Mouse (Mus musculus) thymus, postnatal 0 days (tissue): Measurements from ENCODE around the gene Ggps1. TPM values are rescaled to one million over a fixed set of nuclear protein-coding genes. Genes with fewer than 3 reads are reported as not detected.

ENCODE experiments used
- DNase-seq: peaks from one replicate; pipeline ENCODE4 v3.0.0-alpha.2; 2015; ENCODE audit warnings: low spot score
- polyA plus RNA-seq: library from polyadenylated mRNA; unstranded; fragments of >200 nt; fragmentation: Nextera tagmentation; extraction: Ambion mirVana; gene quantifications from 2 replicates; pipeline ENCODE4 v1.2.1, GENCODE M21; 2015

Gene Ggps1
- 55.0 and 60.3 TPM in 2 replicates for polyA plus RNA-seq

DNA sequence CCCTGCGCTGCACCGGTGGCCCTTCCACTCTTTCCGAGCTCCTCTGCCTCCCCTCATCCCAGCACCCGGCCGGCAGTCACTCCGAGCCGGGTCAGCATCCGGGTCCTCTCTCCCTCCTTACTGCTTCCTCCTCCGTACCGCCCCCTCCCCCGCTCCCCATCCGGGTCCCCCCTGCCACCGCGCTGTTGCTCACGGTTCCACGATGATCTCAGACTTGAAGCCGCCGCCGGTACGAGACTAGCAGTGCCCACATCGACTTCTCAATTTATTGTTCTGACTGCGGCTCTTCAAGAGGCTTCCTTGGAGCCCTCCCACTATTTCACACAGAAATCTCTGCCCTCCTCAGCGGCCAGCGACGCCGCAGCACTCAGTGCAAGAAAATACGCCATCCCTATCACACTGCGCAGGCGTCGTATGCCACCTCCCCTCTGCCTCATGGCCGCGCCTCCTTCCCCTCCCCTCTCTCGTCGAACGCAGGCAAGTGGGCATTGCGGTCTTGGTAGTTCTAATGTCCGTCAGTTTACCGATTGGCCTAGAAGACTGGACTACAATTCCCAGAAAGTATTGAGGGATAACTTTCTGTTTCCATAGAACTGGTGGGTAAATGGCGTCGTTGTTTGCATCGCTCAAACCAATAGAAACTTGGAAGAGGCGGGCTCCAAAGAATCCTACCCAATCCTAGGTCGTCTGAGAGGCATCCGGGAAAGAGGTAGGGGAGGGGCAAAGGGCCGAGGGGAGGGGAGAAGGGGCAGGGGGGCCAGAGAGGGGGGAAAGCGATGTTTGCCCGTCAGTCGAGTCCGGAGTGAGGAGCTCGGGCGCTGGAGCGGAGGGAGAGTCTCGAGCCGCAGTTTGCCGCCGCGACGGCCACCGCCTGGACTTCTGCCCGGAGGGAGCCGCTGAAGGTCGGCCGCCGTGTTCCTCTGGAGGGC lies at the start of gene Ggps1, which contains the start of gene Arid4b:
Ggps1 (minus strand) TSS at position 476 of the 929 bp plus-strand sequence.
Arid4b (plus strand) TSS at position 220 of the 929 bp plus-strand sequence.
- peak; percentile 96 for DNase-seq

- no peak for DNase-seq
Observed at GRCm38 (mm10) chr13:14111146-14111545, 47.9 kb upstream of the Ggps1 start.

- no peak for DNase-seq
Observed at GRCm38 (mm10) chr13:14110154-14110873, 47.0 kb upstream of the Ggps1 start.

DNA sequence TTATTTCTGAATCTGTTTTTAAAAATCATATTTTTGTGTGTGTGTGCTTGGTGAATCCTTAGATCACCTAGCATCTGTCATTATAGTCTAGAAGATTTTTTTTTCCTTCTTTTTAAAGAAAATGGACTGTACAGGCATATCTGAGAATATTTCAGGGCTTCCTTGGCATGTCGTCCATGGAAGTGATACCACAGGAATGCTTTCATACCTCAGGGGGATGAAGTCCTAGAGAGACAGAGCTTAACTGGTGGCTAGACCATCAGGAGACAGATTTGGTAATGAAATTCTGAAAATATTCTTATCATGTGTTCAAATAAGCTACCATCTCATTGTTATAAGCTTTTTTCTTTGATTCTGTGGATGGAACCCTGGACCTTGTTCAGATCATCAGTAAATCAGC lies 39.7 kb upstream of the Ggps1 start:
- no peak for DNase-seq

- no peak for DNase-seq
Observed at GRCm38 (mm10) chr13:14088669-14089068, 25.4 kb upstream of the Ggps1 start.

- DNase-seq, result no peak
Observed at GRCm38 (mm10) chr13:14075326-14075725, 12.0 kb upstream of the Ggps1 start.

DNA sequence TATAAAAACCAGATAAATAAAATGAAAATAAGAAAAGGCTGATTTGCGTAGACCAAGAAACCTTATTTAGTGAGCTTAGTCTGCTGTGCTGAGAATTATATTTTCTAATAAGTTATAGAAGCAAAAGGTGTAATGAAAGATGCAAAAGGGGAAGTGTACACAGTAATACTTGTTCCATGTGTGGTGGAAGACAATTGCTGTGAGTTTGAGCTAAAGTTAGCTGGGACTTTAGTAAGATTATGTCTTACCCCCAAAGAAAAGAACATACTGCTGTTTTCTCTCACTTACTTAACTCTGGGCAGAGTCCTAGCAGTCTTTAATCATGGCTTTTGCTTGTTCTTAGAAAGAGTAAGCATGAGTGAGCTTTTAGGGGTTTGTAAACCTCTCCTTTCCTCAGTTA lies 11.1 kb upstream of the Ggps1 start:
- DNase-seq, result no peak

DNA sequence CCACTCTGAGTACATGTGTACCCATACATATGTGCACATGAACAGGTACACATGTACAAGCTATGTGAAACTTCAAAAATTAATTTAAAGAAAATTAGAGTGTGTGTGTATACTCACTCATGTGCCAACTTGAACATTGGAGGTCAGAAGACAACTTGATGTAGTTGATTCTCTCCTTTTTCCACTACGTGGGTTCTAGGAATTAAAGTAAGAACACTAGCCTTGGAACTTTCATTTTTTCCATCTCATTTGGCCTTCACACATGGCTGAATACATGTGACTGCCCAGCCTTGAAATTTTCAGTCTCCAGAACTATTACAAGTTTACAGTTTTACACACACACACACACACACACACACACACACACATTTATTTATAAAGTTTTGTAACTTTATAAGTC lies 6.0 kb upstream of the Ggps1 start:
- no peak for DNase-seq

GRCm38 (mm10) chr13:14068035-14068434 lies 4.7 kb upstream of the Ggps1 start:
- DNase-seq, result no peak

GRCm38 (mm10) chr13:14065701-14066100 lies 2.4 kb upstream of the Ggps1 start:
- DNase-seq, result no peak

DNA sequence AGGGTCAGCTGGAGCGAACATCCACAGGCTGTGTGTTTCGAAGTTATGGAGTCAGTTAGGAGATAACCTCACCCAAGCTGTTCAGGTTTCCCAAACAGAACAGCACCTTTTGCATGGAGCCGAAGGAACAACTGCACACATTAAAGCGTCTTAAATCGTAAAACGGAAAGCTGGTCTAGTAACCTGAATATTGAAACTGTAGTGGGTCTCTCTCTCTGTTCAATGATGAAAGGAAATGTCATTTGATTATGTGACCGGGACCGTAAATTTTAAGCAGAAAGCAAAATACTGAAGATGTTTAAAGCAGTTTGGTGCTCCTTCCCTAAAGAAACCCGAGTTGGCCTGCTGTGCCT lies 1.7 kb upstream of the Ggps1 start:
- DNase-seq, result no peak

DNA sequence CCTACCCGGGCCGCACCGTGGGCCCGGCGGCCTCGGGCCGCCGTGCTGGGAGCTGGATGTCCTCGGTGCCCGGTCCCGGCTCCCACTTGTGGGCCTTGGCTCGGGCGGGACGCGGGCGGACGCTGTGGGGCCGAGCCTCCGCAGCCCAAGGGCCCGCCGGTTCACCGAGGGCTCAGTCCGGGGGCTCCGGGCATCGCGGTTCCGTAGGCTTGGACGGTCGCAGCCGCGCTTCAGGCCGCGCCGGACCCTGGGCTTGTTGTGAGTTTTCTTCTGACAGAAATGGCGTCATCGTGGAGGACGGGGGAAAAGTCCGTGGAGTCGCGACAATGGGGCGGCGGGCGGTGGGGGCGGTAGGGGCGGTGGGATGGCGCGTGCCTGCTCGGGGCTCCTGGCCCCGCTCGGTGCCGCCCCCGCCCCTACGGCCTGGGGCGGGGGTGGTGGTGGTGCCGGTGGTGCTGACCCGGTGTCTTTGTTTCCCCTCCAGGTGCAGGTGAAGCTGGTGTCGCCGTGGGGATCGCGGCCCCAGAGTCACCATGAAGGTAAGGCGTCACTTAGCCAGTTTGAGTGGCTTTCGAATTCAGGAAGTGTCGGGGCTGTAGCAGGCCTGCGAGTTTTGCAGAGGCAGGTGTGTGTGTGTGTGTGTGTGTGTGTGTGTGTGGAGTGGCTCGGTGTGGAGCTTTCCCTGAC lies 1.2 kb upstream of the Ggps1 start:
- peak; percentile 62 for DNase-seq

- DNase-seq, result no peak
Observed at GRCm38 (mm10) chr13:14063942-14064271, 619 bp upstream of the Ggps1 start.

- DNase-seq, result no peak
Observed at GRCm38 (mm10) chr13:14062209-14063012, 877 bp downstream of the Ggps1 start.

DNA sequence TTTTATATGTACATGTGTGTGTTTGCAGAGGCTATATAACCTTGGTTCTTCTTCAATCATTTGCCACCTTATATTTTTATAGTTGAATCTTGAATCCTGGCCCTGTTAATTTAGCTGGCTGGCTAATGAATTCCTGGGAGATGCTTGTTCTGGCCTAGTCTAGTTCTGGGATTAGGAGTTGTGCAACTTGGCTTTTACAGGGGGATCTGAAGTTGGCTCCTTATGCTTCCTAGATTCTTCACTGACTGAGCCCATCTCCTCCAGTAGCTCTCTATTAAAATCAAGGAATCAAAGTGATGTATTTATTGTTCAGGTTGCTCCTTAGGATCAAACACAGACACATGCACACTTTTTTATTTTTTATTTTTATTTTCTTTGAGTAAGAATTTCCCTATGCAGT lies 3.7 kb downstream of the Ggps1 start:
- no peak for DNase-seq

DNA sequence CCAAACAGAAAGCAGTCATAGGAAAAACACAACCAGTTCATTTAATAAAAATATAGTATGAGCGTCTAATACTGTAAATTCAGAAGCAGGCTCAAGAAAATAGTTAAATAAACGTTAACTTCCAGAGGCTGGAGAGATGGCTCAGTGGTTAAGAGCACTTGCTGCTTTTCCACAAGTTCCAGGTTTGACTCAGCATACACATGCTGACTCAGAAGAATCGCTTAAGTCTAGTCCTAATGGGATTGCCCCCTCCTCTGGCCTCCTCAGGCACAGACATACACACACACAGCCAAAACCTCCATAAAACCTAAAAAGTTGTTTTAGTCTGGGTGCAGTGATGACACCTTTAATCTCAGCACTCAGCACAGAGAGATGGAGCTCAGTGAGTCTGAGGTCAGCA lies 6.5 kb downstream of the Ggps1 start:
- no peak for DNase-seq

GRCm38 (mm10) chr13:14049878-14050277 lies 13.4 kb downstream of the Ggps1 start:
- DNase-seq, result no peak

- DNase-seq, result no peak
Observed at GRCm38 (mm10) chr13:14044521-14044920, 18.8 kb downstream of the Ggps1 start.

DNA sequence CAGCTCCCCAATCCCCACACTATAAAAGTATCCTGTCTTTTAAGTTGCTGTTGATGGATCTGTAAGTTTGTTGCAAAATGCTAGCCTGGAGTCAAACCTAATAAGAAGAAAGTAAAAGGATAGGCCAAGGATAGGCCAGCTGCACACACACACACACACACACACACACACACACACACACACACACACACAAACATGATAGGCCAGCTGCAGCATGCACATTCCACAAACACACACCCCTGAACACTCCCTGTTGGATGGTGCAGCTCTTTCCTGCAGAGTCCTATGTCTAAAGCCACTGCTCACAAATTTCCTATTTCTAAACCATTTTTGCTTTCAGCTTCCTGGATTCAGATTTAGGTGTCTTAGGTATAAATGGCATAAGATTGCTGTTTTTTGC lies 19.4 kb downstream of the Ggps1 start:
- DNase-seq, result no peak

- DNase-seq, result peak; percentile 6
Observed at GRCm38 (mm10) chr13:14040186-14040585, 23.1 kb downstream of the Ggps1 start.
